Mouse (Mus musculus) ES-Bruce4 (cell line): ENCODE results near the gene Dio1. TPM values are rescaled to one million over a fixed set of nuclear protein-coding genes. Genes with fewer than 3 reads are reported as not detected.

Experiments
- H3K27ac ChIP-seq: 2 replicates; pipeline ENCODE4 v1.5.1; 2012; ENCODE audit warnings: low read length, inconsistent platforms; ENCODE audit not compliant: insufficient read depth
- H3K27me3 ChIP-seq: 2 replicates; pipeline ENCODE4 v1.6.1; 2012; ENCODE audit warnings: mild to moderate bottlenecking, low read length, inconsistent platforms; ENCODE audit not compliant: control insufficient read depth, poor library complexity, insufficient read depth, severe bottlenecking
- H3K36me3 ChIP-seq: 2 replicates; pipeline ENCODE4 v1.6.1; 2012; ENCODE audit warnings: inconsistent platforms, mild to moderate bottlenecking, low read length, moderate library complexity; ENCODE audit not compliant: control insufficient read depth, poor library complexity, insufficient read depth, severe bottlenecking
- H3K4me1 ChIP-seq: one replicate; pipeline ENCODE4 v1.8.1; 2011; ENCODE audit warnings: low read length; ENCODE audit not compliant: control insufficient read depth, insufficient read depth
- H3K4me3 ChIP-seq: 2 replicates; pipeline ENCODE4 v1.5.1; 2011; ENCODE audit warnings: low read depth, mild to moderate bottlenecking, low read length
- H3K9ac ChIP-seq: 2 replicates; pipeline ENCODE4 v1.6.1; 2012; ENCODE audit warnings: low read depth, mild to moderate bottlenecking, inconsistent platforms; ENCODE audit not compliant: poor library complexity, severe bottlenecking
- H3K9me3 ChIP-seq: replicated peaks from 2 replicates; pipeline ENCODE4 v1.6.1; 2012; ENCODE audit warnings: mild to moderate bottlenecking, low read length, inconsistent platforms; ENCODE audit not compliant: control insufficient read depth, poor library complexity, insufficient read depth, severe bottlenecking
- CTCF ChIP-seq: IDR thresholded peaks from one replicate; pipeline ENCODE4 v1.8.1; 2011; ENCODE audit warnings: low read depth, low read length
- EP300 ChIP-seq: IDR thresholded peaks from 2 replicates; pipeline ENCODE4 v1.6.1; 2011; ENCODE audit warnings: low read depth, low read length; ENCODE audit not compliant: insufficient read depth
- POLR2A ChIP-seq: IDR thresholded peaks from one replicate; pipeline ENCODE4 v1.8.1; 2011; ENCODE audit warnings: low read length; ENCODE audit not compliant: insufficient read depth
- polyA plus RNA-seq: library from polyadenylated mRNA; stranded (reverse); fragments of >200 nt; gene quantifications from 2 replicates; pipeline ENCODE4 v1.2.4, GENCODE M21; 2011; ENCODE audit warnings: low read depth; ENCODE audit not compliant: missing spikeins, insufficient read depth, insufficient read length

Gene Dio1
- polyA plus RNA-seq, 1 experiment: not detected

- Histone ChIP-seq H3K27ac (no peak overlapping the region), H3K27me3 (no peaks in the 10 kb centered on the region), H3K4me3 (no peak overlapping the region), H3K9ac (no peak overlapping the region), H3K36me3 (no peaks in the 10 kb centered on the region), H3K9me3 (no peaks in the 10 kb centered on the region), H3K4me1 (no peaks in the 10 kb centered on the region)
- no peak for TF ChIP-seq CTCF
- TF ChIP-seq POLR2A: no peak
- TF ChIP-seq EP300: no peak
Observed at GRCm38 (mm10) chr4:107348529-107349310, 41.8 kb upstream of the Dio1 start.

GRCm38 (mm10) chr4:107347221-107347620 lies 40.3 kb upstream of the Dio1 start:
- Histone ChIP-seq H3K4me1 (no peaks in the 10 kb centered on the region), H3K27ac (no peak overlapping the region), H3K27me3 (no peaks in the 10 kb centered on the region), H3K36me3 (no peaks in the 10 kb centered on the region), H3K9ac (no peak overlapping the region), H3K4me3 (no peak overlapping the region), H3K9me3 (no peaks in the 10 kb centered on the region)
- TF ChIP-seq EP300 (no peak), CTCF (no peak), POLR2A (no peak)

GRCm38 (mm10) chr4:107344612-107345011 lies 37.6 kb upstream of the Dio1 start:
- TF ChIP-seq POLR2A (no peak), CTCF (no peak), EP300 (no peak)
- H3K4me1 ChIP-seq: no peaks in the 10 kb centered on the region
- H3K36me3 ChIP-seq: no peaks in the 10 kb centered on the region
- H3K27ac ChIP-seq: no peak overlapping the region
- H3K4me3 ChIP-seq: no peak overlapping the region
- no peaks in the 10 kb centered on the region for H3K9me3 ChIP-seq
- H3K27me3 ChIP-seq: no peaks in the 10 kb centered on the region
- no peak overlapping the region for H3K9ac ChIP-seq

- Histone ChIP-seq H3K36me3 (no peaks in the 10 kb centered on the region), H3K27me3 (no peaks in the 10 kb centered on the region), H3K4me3 (no peak overlapping the region), H3K9ac (no peak overlapping the region), H3K4me1 (no peaks in the 10 kb centered on the region), H3K9me3 (no peaks in the 10 kb centered on the region), H3K27ac (no peak overlapping the region)
- TF ChIP-seq POLR2A (no peak), CTCF (no peak), EP300 (no peak)
Observed at GRCm38 (mm10) chr4:107341354-107341753, 34.4 kb upstream of the Dio1 start.

GRCm38 (mm10) chr4:107337455-107337854 lies 30.5 kb upstream of the Dio1 start:
- H3K4me3 ChIP-seq: no peak overlapping the region
- TF ChIP-seq EP300 (no peak), CTCF (no peak), POLR2A (no peak)
- H3K4me1 ChIP-seq: no peaks in the 10 kb centered on the region
- H3K27ac ChIP-seq: no peak overlapping the region
- no peaks in the 10 kb centered on the region for H3K36me3 ChIP-seq
- no peaks in the 10 kb centered on the region for H3K27me3 ChIP-seq
- H3K9me3 ChIP-seq: no peaks in the 10 kb centered on the region
- no peak overlapping the region for H3K9ac ChIP-seq

GRCm38 (mm10) chr4:107336356-107336755 lies 29.4 kb upstream of the Dio1 start:
- Histone ChIP-seq H3K27ac (no peak overlapping the region), H3K9ac (no peak overlapping the region), H3K27me3 (no peaks in the 10 kb centered on the region), H3K9me3 (peaks cover 2% of the 10 kb centered on the region; the same call in 1 of the 2 replicates), H3K36me3 (no peaks in the 10 kb centered on the region), H3K4me1 (no peaks in the 10 kb centered on the region), H3K4me3 (no peak overlapping the region)
- TF ChIP-seq POLR2A: no peak
- no peak for TF ChIP-seq EP300
- no peak for TF ChIP-seq CTCF
